Mouse (Mus musculus) neural tube, embryonic 13.5 days (tissue): Measurements from ENCODE around the gene Gldc. TPM values are rescaled to one million over a fixed set of nuclear protein-coding genes. Genes with fewer than 3 reads are reported as not detected.
A peak's percentile ranks its signal among the peaks of the same experiment; 100 is the strongest.

ENCODE experiments used
- ATAC-seq: fragments of 200-750 bp; cut with Nextera tagmentation; 2 replicates; pipeline ENCODE4 v1.8.0; 2017; ENCODE audit warnings: low read depth, mild to moderate bottlenecking, moderate TSS enrichment, moderate library complexity
- H3K27ac ChIP-seq: fragments of 300-500 bp; sonication (generic); replicated peaks from 2 replicates; pipeline ENCODE4 v1.5.1; 2015; ENCODE audit warnings: moderate library complexity, mild to moderate bottlenecking, inconsistent platforms
- H3K27me3 ChIP-seq: fragments of 300-500 bp; sonication (generic); 2 replicates; pipeline ENCODE4 v1.6.1; 2015; ENCODE audit warnings: mild to moderate bottlenecking, inconsistent platforms
- H3K36me3 ChIP-seq: fragments of 300-500 bp; sonication (generic); 2 replicates; pipeline ENCODE4 v1.6.1; 2015; ENCODE audit warnings: mild to moderate bottlenecking, inconsistent platforms
- H3K4me1 ChIP-seq: fragments of 300-500 bp; sonication (generic); replicated peaks from 2 replicates; pipeline ENCODE4 v1.6.1; 2015; ENCODE audit warnings: inconsistent platforms
- H3K4me2 ChIP-seq: fragments of 300-500 bp; sonication (generic); 2 replicates; pipeline ENCODE4 v1.6.1; 2015; ENCODE audit warnings: inconsistent platforms, mild to moderate bottlenecking, moderate library complexity
- H3K4me3 ChIP-seq: fragments of 300-500 bp; sonication (generic); 2 replicates; pipeline ENCODE4 v1.5.1; 2015; ENCODE audit warnings: mild to moderate bottlenecking, inconsistent platforms
- H3K9ac ChIP-seq: fragments of 300-500 bp; sonication (generic); 2 replicates; pipeline ENCODE4 v1.6.1; 2015; ENCODE audit warnings: moderate library complexity, mild to moderate bottlenecking, inconsistent platforms
- H3K9me3 ChIP-seq: fragments of 300-500 bp; sonication (generic); 2 replicates; pipeline ENCODE4 v1.6.1; 2016; ENCODE audit warnings: inconsistent platforms
- WGBS: fragments of 180-500 bp; shearing (Covaris S2); methylation state at CpG from one replicate; pipeline ENCODE4 v1.1.7; 2015; 5-methylcytosine and 5-hydroxymethylcytosine counted together
- polyA plus RNA-seq: library from polyadenylated mRNA; unstranded; fragments of >200 nt; fragmentation: Nextera tagmentation; extraction: Ambion mirVana; gene quantifications from 2 replicates; pipeline ENCODE4 v1.2.1, GENCODE M21; 2015

Gene Gldc
- polyA plus RNA-seq, 1 experiment from 2014 or later, result 6.6 TPM

GRCm38 (mm10) chr19:30187232-30187631 is 12.0 kb upstream of the Gldc start:
- Histone ChIP-seq H3K27ac (no peak overlapping the region), H3K4me1 (no peaks in the 10 kb centered on the region), H3K9ac (no peak overlapping the region), H3K27me3 (no peaks in the 10 kb centered on the region), H3K4me3 (no peak overlapping the region), H3K9me3 (no peaks in the 10 kb centered on the region; the same call in 1 of the 2 replicates), H3K4me2 (no peak overlapping the region), H3K36me3 (no peaks in the 10 kb centered on the region)
- 95% methylated on average over 2 of the region's 2 CpGs for WGBS
- no peak for ATAC-seq

- H3K4me1 ChIP-seq, result no peaks in the 10 kb centered on the region
- no peak overlapping the region for H3K4me2 ChIP-seq
- H3K9ac ChIP-seq, result no peak overlapping the region
- no peaks in the 10 kb centered on the region for H3K27me3 ChIP-seq
- 77% methylated on average over 2 of the region's 2 CpGs for WGBS
- H3K27ac ChIP-seq, result no peak overlapping the region
- H3K9me3 ChIP-seq, result no peaks in the 10 kb centered on the region; the same call in 1 of the 2 replicates
- no peak overlapping the region for H3K4me3 ChIP-seq
- H3K36me3 ChIP-seq, result no peaks in the 10 kb centered on the region
- no peak for ATAC-seq
Measured at GRCm38 (mm10) chr19:30185536-30185935, 10.3 kb upstream of the Gldc start.

GRCm38 (mm10) chr19:30179979-30180378 is 4.8 kb upstream of the Gldc start:
- Histone ChIP-seq H3K4me2 (no peak overlapping the region), H3K4me1 (peaks cover 6% of the 10 kb centered on the region; the same call in 1 of the 2 replicates), H3K9me3 (no peaks in the 10 kb centered on the region), H3K9ac (no peak overlapping the region), H3K27ac (no peak overlapping the region), H3K4me3 (no peak overlapping the region), H3K36me3 (no peaks in the 10 kb centered on the region), H3K27me3 (no peaks in the 10 kb centered on the region; the same call in 1 of the 2 replicates)
- no peak for ATAC-seq
- WGBS, result 84% methylated on average over 1 of the region's 1 CpGs

GRCm38 (mm10) chr19:30174074-30174670 is 1.1 kb downstream of the Gldc start:
- Histone ChIP-seq H3K27ac (no peak overlapping the region), H3K36me3 (no peaks in the 10 kb centered on the region), H3K27me3 (no peaks in the 10 kb centered on the region; the same call in 1 of the 2 replicates), H3K9ac (peak overlapping the region; percentile 72), H3K4me1 (peaks cover 15% of the 10 kb centered on the region), H3K4me2 (peak overlapping the region; percentile 97), H3K9me3 (no peaks in the 10 kb centered on the region), H3K4me3 (peak overlapping the region; percentile 66)
- no peak for ATAC-seq
- WGBS, result 3% methylated on average over 15 of the region's 15 CpGs

- no peaks in the 10 kb centered on the region; the same call in 1 of the 2 replicates for H3K27me3 ChIP-seq
- ATAC-seq, result no peak
Measured at GRCm38 (mm10) chr19:30171346-30172055, 3.7 kb downstream of the Gldc start.

GRCm38 (mm10) chr19:30170319-30170718 is 4.9 kb downstream of the Gldc start:
- WGBS, result 91% methylated on average over 6 of the region's 6 CpGs
- Histone ChIP-seq H3K36me3 (no peaks in the 10 kb centered on the region), H3K4me1 (peaks cover 13% of the 10 kb centered on the region), H3K9ac (no peak overlapping the region), H3K9me3 (no peaks in the 10 kb centered on the region), H3K4me3 (no peak overlapping the region), H3K4me2 (no peak overlapping the region), H3K27ac (no peak overlapping the region), H3K27me3 (no peaks in the 10 kb centered on the region)
- no peak for ATAC-seq

More at GRCm38 (mm10) chr19:30171346-30172055, 3.7 kb downstream of the Gldc start:
- Histone ChIP-seq H3K27ac (no peak overlapping the region), H3K4me3 (no peak overlapping the region), H3K9ac (no peak overlapping the region), H3K4me2 (no peak overlapping the region), H3K9me3 (no peaks in the 10 kb centered on the region), H3K4me1 (peaks cover 15% of the 10 kb centered on the region), H3K36me3 (no peaks in the 10 kb centered on the region)
- 87% methylated on average over 8 of the region's 8 CpGs for WGBS

- Histone ChIP-seq H3K27ac (no peak overlapping the region), H3K36me3 (no peaks in the 10 kb centered on the region), H3K9me3 (no peaks in the 10 kb centered on the region), H3K9ac (no peak overlapping the region), H3K27me3 (no peaks in the 10 kb centered on the region), H3K4me1 (no peaks in the 10 kb centered on the region), H3K4me3 (no peak overlapping the region), H3K4me2 (no peak overlapping the region)
- no peak for ATAC-seq
- 91% methylated on average over 20 of the region's 20 CpGs for WGBS
Measured at GRCm38 (mm10) chr19:30166801-30167505, 8.3 kb downstream of the Gldc start.

GRCm38 (mm10) chr19:30164228-30164627 is 11.0 kb downstream of the Gldc start:
- no peak for ATAC-seq
- WGBS, result 83% methylated on average over 2 of the region's 2 CpGs

GRCm38 (mm10) chr19:30162808-30163207 is 12.4 kb downstream of the Gldc start:
- Histone ChIP-seq H3K4me2 (no peak overlapping the region), H3K27me3 (no peaks in the 10 kb centered on the region), H3K9me3 (no peaks in the 10 kb centered on the region), H3K9ac (no peak overlapping the region), H3K27ac (no peak overlapping the region), H3K4me1 (0 out of 2 replicates have a peak, but pooled peaks cover 3% of the 10 kb centered on the region), H3K4me3 (no peak overlapping the region), H3K36me3 (no peaks in the 10 kb centered on the region)
- ATAC-seq, result no peak
- 73% methylated on average over 5 of the region's 5 CpGs for WGBS

More at GRCm38 (mm10) chr19:30164228-30164627, 11.0 kb downstream of the Gldc start:
- no peak overlapping the region for H3K4me2 ChIP-seq
- no peak overlapping the region for H3K4me3 ChIP-seq
- H3K27ac ChIP-seq, result no peak overlapping the region
- H3K9ac ChIP-seq, result no peak overlapping the region
- no peaks in the 10 kb centered on the region for H3K9me3 ChIP-seq
- no peaks in the 10 kb centered on the region for H3K36me3 ChIP-seq
- H3K4me1 ChIP-seq, result 0 out of 2 replicates have a peak, but pooled peaks cover 3% of the 10 kb centered on the region
- H3K27me3 ChIP-seq, result no peaks in the 10 kb centered on the region

- Histone ChIP-seq H3K27me3 (no peaks in the 10 kb centered on the region), H3K9me3 (no peaks in the 10 kb centered on the region), H3K36me3 (no peaks in the 10 kb centered on the region), H3K27ac (no peak overlapping the region), H3K4me3 (no peak overlapping the region), H3K9ac (no peak overlapping the region), H3K4me1 (peaks cover 14% of the 10 kb centered on the region), H3K4me2 (no peak overlapping the region)
- 57% methylated on average over 2 of the region's 2 CpGs for WGBS
- ATAC-seq, result no peak
Measured at GRCm38 (mm10) chr19:30160021-30160420, 15.2 kb downstream of the Gldc start.

GRCm38 (mm10) chr19:30158189-30158588 is 17.0 kb downstream of the Gldc start:
- H3K4me3 ChIP-seq, result no peak overlapping the region
- no peaks in the 10 kb centered on the region for H3K9me3 ChIP-seq
- no peak for ATAC-seq
- no peaks in the 10 kb centered on the region for H3K36me3 ChIP-seq
- no peak overlapping the region for H3K27ac ChIP-seq
- no peak overlapping the region for H3K9ac ChIP-seq
- H3K27me3 ChIP-seq, result no peaks in the 10 kb centered on the region
- peaks cover 24% of the 10 kb centered on the region for H3K4me1 ChIP-seq
- no peak overlapping the region for H3K4me2 ChIP-seq
- WGBS, result 90% methylated on average over 4 of the region's 4 CpGs
